ENCODE assay signal across 13 mouse cellular contexts in the genomic region with DNA sequence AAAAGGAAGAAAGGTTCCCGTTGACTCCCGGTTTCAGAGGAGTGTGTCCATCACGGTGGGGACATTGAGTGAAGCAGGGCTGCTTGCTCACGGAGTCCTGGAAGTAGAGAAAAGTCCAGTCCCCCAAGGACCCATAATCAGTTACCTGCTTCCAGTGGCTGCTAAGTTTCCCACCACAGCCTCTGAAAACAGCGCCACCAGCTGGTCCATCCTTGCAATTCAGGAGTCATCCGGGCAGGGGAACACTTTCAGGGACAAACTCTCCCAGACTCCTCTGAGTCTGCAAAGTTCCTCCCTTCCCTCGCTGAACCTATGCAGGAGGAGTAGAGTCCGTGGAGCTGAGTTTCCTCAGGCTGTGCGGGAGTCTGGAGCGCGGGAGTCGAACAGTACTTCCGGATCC. TPM values are rescaled to one million over a fixed set of nuclear protein-coding genes. Genes with fewer than 3 reads are reported as not detected.
DNase-seq lines count a peak whose midpoint lies in the region; ATAC-seq and TF ChIP-seq lines count a peak whose summit lies in the region.
"Had no signal": no experiment of that assay in that cellular context is flagged by ENCODE, and none has a peak within 500 bp of the region (broad histone marks: within the 10 kb centered on the region; RNA-seq: fewer than 3 reads in every experiment).

No protein-coding gene starts in this region.

- DNase-seq in forebrain, postnatal 0 days: no peak
- DNase-seq in kidney, postnatal 0 days (ENCODE audit: low spot score): peak; percentile 45
- DNase-seq in kidney, adult 2 months: no peak
- DNase-seq in retina, embryonic 14.5 days (ENCODE audit: low spot score): peak; percentile 38
- DNase-seq in retina, postnatal 1 day: no peak
- DNase-seq in testis, postnatal 14 days (ENCODE audit: low spot score): peak; percentile 24
- DNase-seq in thymus, postnatal 36 days: no peak
- DNase-seq: B cell, adult 2 months; right cerebral cortex, adult 18-20 months had no signal

- no peak overlapping the region for H3K4me2 ChIP-seq in forebrain, postnatal 0 days (ENCODE audit: low read depth)
- H3K4me2 ChIP-seq in forebrain, embryonic 13.5 days: no peak overlapping the region
- no peak overlapping the region for H3K4me2 ChIP-seq in kidney, postnatal 0 days (ENCODE audit: low read length)
- H3K4me2 ChIP-seq: hindbrain, embryonic 14.5 days; liver, embryonic 12.5 days had no signal

- peak; percentile 46 for TF ChIP-seq CTCF in forebrain, postnatal 0 days (IDR thresholded peaks at IDR 0.05; ENCODE audit: low read depth)
- peak; percentile 61 for TF ChIP-seq CTCF in kidney, postnatal 0 days (IDR thresholded peaks at IDR 0.05; ENCODE audit: low read depth)
- TF ChIP-seq CTCF in kidney, adult 2 months (conservative IDR thresholded peaks at IDR 0.05; ENCODE audit: insufficient read depth, insufficient read length, low read depth, low read length): no peak; the same call in 1 of the 2 replicates

- H3K27ac ChIP-seq in forebrain, postnatal 0 days (ENCODE audit: low read depth, low read length): no peak overlapping the region
- H3K27ac ChIP-seq in forebrain, embryonic 13.5 days: no peak overlapping the region
- no peak overlapping the region for H3K27ac ChIP-seq in kidney, postnatal 0 days
- H3K27ac ChIP-seq in kidney, adult 2 months (ENCODE audit: insufficient read depth, low read depth, low read length): no peak overlapping the region
- H3K27ac ChIP-seq: hindbrain, embryonic 14.5 days; liver, embryonic 12.5 days had no signal

- H3K36me3 ChIP-seq in forebrain, postnatal 0 days (ENCODE audit: insufficient read depth): no peaks in the 10 kb centered on the region
- no peaks in the 10 kb centered on the region for H3K36me3 ChIP-seq in forebrain, embryonic 13.5 days (ENCODE audit: poor library complexity, severe bottlenecking)
- H3K36me3 ChIP-seq in kidney, postnatal 0 days (ENCODE audit: insufficient read depth, low read length): no peaks in the 10 kb centered on the region
- H3K36me3 ChIP-seq in kidney, adult 2 months (ENCODE audit: control insufficient read depth, insufficient read depth, low read length): no peaks in the 10 kb centered on the region
- H3K36me3 ChIP-seq: liver, embryonic 12.5 days had no signal

- H3K4me3 ChIP-seq in forebrain, postnatal 0 days (ENCODE audit: low read depth, low read length): no peak overlapping the region
- no peak overlapping the region for H3K4me3 ChIP-seq in forebrain, embryonic 13.5 days
- no peak overlapping the region for H3K4me3 ChIP-seq in kidney, postnatal 0 days (replicated peaks; ENCODE audit: low read depth, low read length)
- no peak overlapping the region for H3K4me3 ChIP-seq in kidney, adult 2 months (ENCODE audit: insufficient read depth, low read depth, low read length)
- H3K4me3 ChIP-seq: liver, embryonic 12.5 days had no signal

- no peaks in the 10 kb centered on the region for H3K9me3 ChIP-seq in forebrain, postnatal 0 days (ENCODE audit: low read length)
- no peaks in the 10 kb centered on the region for H3K9me3 ChIP-seq in forebrain, embryonic 13.5 days (replicated peaks)
- no peaks in the 10 kb centered on the region for H3K9me3 ChIP-seq in kidney, postnatal 0 days (replicated peaks; ENCODE audit: low read length)
- H3K9me3 ChIP-seq: liver, embryonic 12.5 days had no signal

- ATAC-seq in forebrain, postnatal 0 days: no peak
- ATAC-seq in forebrain, embryonic 13.5 days: no peak
- no peak for ATAC-seq in kidney, postnatal 0 days (replicated peaks; ENCODE audit: low FRiP score, low read depth)
- ATAC-seq: forebrain, embryonic 14.5 days; liver, embryonic 12.5 days had no signal

- no peaks in the 10 kb centered on the region for H3K27me3 ChIP-seq in forebrain, postnatal 0 days (ENCODE audit: insufficient read depth, low read length)
- no peaks in the 10 kb centered on the region for H3K27me3 ChIP-seq in forebrain, embryonic 13.5 days
- H3K27me3 ChIP-seq in kidney, postnatal 0 days (ENCODE audit: insufficient read depth, low read length): no peaks in the 10 kb centered on the region
- H3K27me3 ChIP-seq in kidney, adult 2 months (replicated peaks; ENCODE audit: control insufficient read depth, insufficient read depth, low read length): no peaks in the 10 kb centered on the region
- H3K27me3 ChIP-seq: liver, embryonic 12.5 days had no signal

- no peaks in the 10 kb centered on the region for H3K4me1 ChIP-seq in forebrain, postnatal 0 days (ENCODE audit: insufficient read depth)
- H3K4me1 ChIP-seq in forebrain, embryonic 13.5 days: peaks cover 15% of the 10 kb centered on the region
- H3K4me1 ChIP-seq in kidney, postnatal 0 days (replicated peaks; ENCODE audit: insufficient read depth, low read length): peaks cover 12% of the 10 kb centered on the region; the same call in 1 of the 2 replicates
- H3K4me1 ChIP-seq in kidney, adult 2 months (ENCODE audit: control insufficient read depth, insufficient read depth, low read length): no peaks in the 10 kb centered on the region
- H3K4me1 ChIP-seq: liver, embryonic 12.5 days had no signal

- TF ChIP-seq POLR2A in kidney, adult 2 months (IDR thresholded peaks at IDR 0.05; ENCODE audit: low read depth, low read length): no peak

- WGBS in forebrain, postnatal 0 days: 44% methylated on average over 13 of the region's 13 CpGs
- 37% methylated on average over 13 of the region's 13 CpGs for WGBS in forebrain, embryonic 13.5 days
- WGBS in kidney, postnatal 0 days: 39% methylated on average over 13 of the region's 13 CpGs
- WGBS in kidney, adult 2 months: 43% methylated on average over 13 of the region's 13 CpGs

- no peak overlapping the region for H3K9ac ChIP-seq in forebrain, postnatal 0 days
- no peak overlapping the region for H3K9ac ChIP-seq in forebrain, embryonic 13.5 days
- no peak overlapping the region for H3K9ac ChIP-seq in kidney, postnatal 0 days (ENCODE audit: low read depth, low read length)
- H3K9ac ChIP-seq: hindbrain, embryonic 14.5 days; liver, embryonic 12.5 days had no signal

RNA-seq across cellular contexts. Expression of a gene that starts 6.7 kb away (rescaled TPM):
- 0.52 and 0.92 TPM in 2 replicates for total RNA-seq in forebrain, postnatal 0 days (2014; rRNA removed)
- polyA plus RNA-seq in forebrain, postnatal 0 days (2015; fragmentation: Nextera tagmentation; extraction: Ambion mirVana): 0.60 and 1.5 TPM in 2 replicates
- 0.62 and 0.93 TPM in 2 replicates for polyA plus RNA-seq in forebrain, embryonic 13.5 days (2015; fragmentation: Nextera tagmentation; extraction: Ambion mirVana)
- polyA plus RNA-seq in kidney, postnatal 0 days (2015; fragmentation: Nextera tagmentation; extraction: Ambion mirVana): 0.09 TPM in 1 of 2 replicates, not detected in the other
- polyA plus RNA-seq in kidney, adult 2 months (2012; rRNA removed): 0.05 and 0.33 TPM in 2 replicates

RNA-seq across cellular contexts. Expression of a gene that starts 43.9 kb away (rescaled TPM):
- total RNA-seq in forebrain, postnatal 0 days (2014; rRNA removed): 7.3 and 10.0 TPM in 2 replicates
- polyA plus RNA-seq in forebrain, postnatal 0 days (2015; fragmentation: Nextera tagmentation; extraction: Ambion mirVana): 10.2 and 11.9 TPM in 2 replicates
- 28.5 and 29.1 TPM in 2 replicates for polyA plus RNA-seq in forebrain, embryonic 13.5 days (2015; fragmentation: Nextera tagmentation; extraction: Ambion mirVana)
- polyA plus RNA-seq in kidney, postnatal 0 days (2015; fragmentation: Nextera tagmentation; extraction: Ambion mirVana): 52.2 and 52.6 TPM in 2 replicates
- polyA plus RNA-seq in kidney, adult 2 months (2012; rRNA removed): 128 and 172 TPM in 2 replicates

Comparison
In these comparisons a context has a peak if more than half of its experiments do, and no peak if none do; other contexts are left out.
1. DNase-seq: peak in kidney, postnatal 0 days (single experiment), retina, embryonic 14.5 days (single experiment) and testis, postnatal 14 days (single experiment); none in forebrain, postnatal 0 days (single experiment), kidney, adult 2 months (single experiment), retina, postnatal 1 day (single experiment) and thymus, postnatal 36 days (0 of 2).